Mouse (Mus musculus): ENCODE measurements around the gene Nek11. TPM values are rescaled to one million over a fixed set of nuclear protein-coding genes. Genes with fewer than 3 reads are reported as not detected.
"Not testable (repeated sequence)": the region's sequence is repeated elsewhere in the genome, so short reads cannot be mapped to it uniquely, and the experiment has no call there.

Nek11 gene
- total RNA-seq, 2 experiments from 2014 or later, result not detected

DNA sequence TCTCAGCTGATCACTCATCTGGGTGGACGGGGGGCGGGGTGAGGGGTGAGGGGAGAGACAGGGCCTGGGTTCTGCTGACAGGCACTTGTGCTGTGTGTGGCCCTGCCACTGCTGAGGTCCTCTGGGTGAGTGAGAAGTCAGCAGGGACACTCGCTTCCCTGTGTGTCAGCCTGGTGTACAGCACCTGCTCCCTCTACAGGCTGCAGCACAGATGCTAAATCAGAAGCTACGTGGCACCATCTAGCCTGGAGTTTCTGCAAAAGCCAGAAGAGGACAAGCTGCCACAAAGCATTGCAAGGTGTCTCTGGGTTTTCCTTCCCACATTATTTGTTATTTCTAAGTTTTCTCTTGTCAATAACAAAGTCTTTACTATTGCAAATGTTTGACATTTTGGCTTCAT, 180.9 kb downstream of the Nek11 start:
- no peak for ATAC-seq (replicated peaks; ENCODE audit: low FRiP score, low TSS enrichment, poor library complexity, severe bottlenecking)

DNA sequence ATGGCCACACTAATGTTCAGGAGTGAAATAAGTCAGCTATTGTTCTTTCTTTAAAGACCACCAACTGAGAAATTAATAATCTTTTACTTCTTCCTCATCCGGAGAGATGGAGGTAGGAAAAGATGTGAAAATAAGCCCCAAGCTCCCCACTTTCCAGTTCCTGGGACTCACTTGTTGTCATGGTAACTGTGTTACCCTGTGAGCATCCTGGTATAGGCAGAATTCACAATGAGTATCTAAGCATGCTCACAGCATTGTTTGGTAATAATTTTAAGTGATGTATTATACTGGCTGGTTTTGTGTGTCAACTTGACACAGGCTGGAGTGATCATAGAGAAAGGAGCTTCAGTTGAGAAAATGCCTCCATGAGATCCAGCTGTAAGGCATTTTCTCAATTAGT, 195.0 kb downstream of the Nek11 start:
- no peak for ATAC-seq (replicated peaks; ENCODE audit: low FRiP score, low TSS enrichment, poor library complexity, severe bottlenecking)

DNA sequence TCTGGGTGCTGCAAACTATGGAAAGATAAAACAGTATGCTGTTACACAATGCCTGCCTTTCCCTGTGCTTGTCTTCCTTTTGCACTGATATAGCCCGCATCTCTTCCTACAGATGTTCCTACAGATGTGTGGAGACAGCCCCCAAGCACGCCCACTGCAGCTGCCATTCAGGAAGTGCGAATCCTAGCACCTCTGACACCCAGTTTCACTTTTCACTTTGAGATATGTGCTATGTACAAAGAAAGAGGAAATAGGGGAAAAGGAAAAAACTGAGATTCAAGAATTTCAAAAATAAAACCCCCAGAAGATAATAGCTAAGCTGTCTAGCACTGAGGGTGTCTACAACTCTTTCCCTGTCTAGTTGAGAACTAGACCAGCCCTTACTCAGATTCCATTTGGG, 208.6 kb downstream of the Nek11 start:
- ATAC-seq (replicated peaks; ENCODE audit: low FRiP score, low TSS enrichment, poor library complexity, severe bottlenecking), result no peak

- no peak for ATAC-seq (replicated peaks; ENCODE audit: low FRiP score, low TSS enrichment, poor library complexity, severe bottlenecking)
These were observed 212.9 kb downstream of the Nek11 start for GRCm38 (mm10) chr9:105182392-105182791.

DNA sequence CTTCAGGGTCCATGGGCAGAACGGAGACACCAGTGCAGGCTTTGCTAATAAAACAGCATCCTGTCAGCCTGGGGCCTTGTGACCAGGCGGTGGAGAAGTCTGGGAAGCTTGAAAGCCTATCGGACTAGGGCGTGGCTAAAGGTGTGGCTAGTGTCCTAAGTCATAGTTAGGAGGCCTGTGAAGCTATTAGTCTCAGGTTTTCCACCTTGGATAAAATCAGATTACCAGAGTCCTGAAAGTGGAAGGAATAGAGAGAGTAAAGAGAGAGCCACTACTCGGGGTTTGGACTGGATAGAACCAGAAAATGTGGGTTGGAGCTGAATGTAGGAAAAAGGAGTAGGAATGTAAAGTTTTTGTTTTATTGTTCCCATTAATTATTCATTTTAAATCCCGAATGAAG, 250.3 kb downstream of the Nek11 start, which contains the start of gene 1700080E11Rik:
1700080E11Rik (minus strand) TSS at position 101 of the 400 bp plus-strand sequence.
- ATAC-seq (replicated peaks; ENCODE audit: low FRiP score, low TSS enrichment, poor library complexity, severe bottlenecking), result no peak

- ATAC-seq (replicated peaks; ENCODE audit: low FRiP score, low TSS enrichment, poor library complexity, severe bottlenecking), result no peak
These were observed 256.1 kb downstream of the Nek11 start for GRCm38 (mm10) chr9:105139204-105139603.

- ATAC-seq (replicated peaks; ENCODE audit: low FRiP score, low TSS enrichment, poor library complexity, severe bottlenecking), result no peak
These were observed 258.9 kb downstream of the Nek11 start for GRCm38 (mm10) chr9:105136404-105136803.

GRCm38 (mm10) chr9:105134536-105134935, 260.8 kb downstream of the Nek11 start:
- ATAC-seq (replicated peaks; ENCODE audit: low FRiP score, low TSS enrichment, poor library complexity, severe bottlenecking), result no peak

- ATAC-seq (replicated peaks; ENCODE audit: low FRiP score, low TSS enrichment, poor library complexity, severe bottlenecking), result peak; percentile 38
These were observed 263.3 kb downstream of the Nek11 start for GRCm38 (mm10) chr9:105132002-105132367.

- ATAC-seq (replicated peaks; ENCODE audit: low FRiP score, low TSS enrichment, poor library complexity, severe bottlenecking), result peak; percentile 97
These were observed 263.9 kb downstream of the Nek11 start, which contains the start of gene Nudt16 for GRCm38 (mm10) chr9:105131253-105132001. Gene Nudt16, minus strand, starts transcription at chr9:105131824.

DNA sequence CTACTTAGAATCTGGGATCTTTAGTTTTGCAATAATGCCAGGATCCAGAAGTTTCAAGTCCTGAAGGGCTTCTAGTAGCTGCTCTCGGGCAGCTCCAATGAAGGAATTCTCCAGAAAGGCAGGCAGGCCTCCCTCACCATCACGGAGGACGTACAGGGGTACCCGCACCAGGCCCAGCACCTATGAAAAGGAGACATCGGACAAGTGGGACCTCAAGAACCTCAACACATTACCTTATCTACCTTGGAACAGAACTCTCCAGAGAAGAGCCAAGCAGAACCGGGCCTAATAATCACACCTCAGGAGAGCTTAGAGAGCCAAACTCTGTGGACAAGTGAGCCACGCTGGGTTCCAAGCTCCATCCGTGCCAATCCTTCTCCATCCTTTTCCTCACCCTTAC, 265.0 kb downstream of the Nek11 start:
- no peak for ATAC-seq (replicated peaks; ENCODE audit: low FRiP score, low TSS enrichment, poor library complexity, severe bottlenecking)

DNA sequence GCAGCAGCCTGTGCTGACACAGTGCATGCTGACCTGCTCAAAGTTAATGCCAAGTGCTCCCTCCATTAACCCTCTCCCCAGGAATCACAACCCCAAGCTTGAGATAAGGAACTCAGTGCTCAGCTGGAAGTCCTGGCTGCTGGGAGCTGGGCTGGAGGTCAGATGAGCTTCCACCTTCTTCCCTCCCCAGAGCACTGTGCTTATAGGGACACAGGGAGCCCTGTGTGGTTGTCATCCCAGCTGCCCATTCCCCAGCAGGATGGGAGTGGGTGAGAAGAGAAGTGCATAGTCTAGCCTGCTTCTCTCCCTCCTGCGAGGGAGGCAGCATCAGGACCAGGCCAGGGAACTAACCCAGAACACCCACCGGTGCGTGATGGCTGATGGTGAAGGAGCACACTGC, 270.1 kb downstream of the Nek11 start:
- not testable (repeated sequence) for ATAC-seq (replicated peaks; ENCODE audit: low FRiP score, low TSS enrichment, poor library complexity, severe bottlenecking)

Other genes starting within 250 kb of the Nek11 start
- 17.1 and 32.3 TPM in 2 replicates for gene Aste1, start 132 bp downstream of the Nek11 start, total RNA-seq (2014; fragmentation: Nextera tagmentation)
- 13.0 and 17.4 TPM in 2 replicates for gene Aste1, start 132 bp downstream of the Nek11 start, total RNA-seq (2017)
- gene Atp2c1, start 131.8 kb upstream of the Nek11 start, total RNA-seq (2014; fragmentation: Nextera tagmentation), result 15.2 and 21.4 TPM in 2 replicates
- gene Atp2c1, start 131.8 kb upstream of the Nek11 start, total RNA-seq (2017), result 81.9 and 83.7 TPM in 2 replicates
- gene Pik3r4, start 247.5 kb upstream of the Nek11 start, total RNA-seq (2014; fragmentation: Nextera tagmentation), result 34.9 and 37.5 TPM in 2 replicates
- 19.2 and 31.1 TPM in 2 replicates for gene Pik3r4, start 247.5 kb upstream of the Nek11 start, total RNA-seq (2017)

Measured in megakaryocyte-erythroid progenitor cell, adult 5-6 weeks (primary cell).